Mouse (Mus musculus): ENCODE measurements at regions not wholly inside any gene's neighbourhood (a gene's known extent, or its start where the extent isn't known, plus 50 kb on each side); places are given as distances from the start of the nearest gene placed in this dataset.

DNA sequence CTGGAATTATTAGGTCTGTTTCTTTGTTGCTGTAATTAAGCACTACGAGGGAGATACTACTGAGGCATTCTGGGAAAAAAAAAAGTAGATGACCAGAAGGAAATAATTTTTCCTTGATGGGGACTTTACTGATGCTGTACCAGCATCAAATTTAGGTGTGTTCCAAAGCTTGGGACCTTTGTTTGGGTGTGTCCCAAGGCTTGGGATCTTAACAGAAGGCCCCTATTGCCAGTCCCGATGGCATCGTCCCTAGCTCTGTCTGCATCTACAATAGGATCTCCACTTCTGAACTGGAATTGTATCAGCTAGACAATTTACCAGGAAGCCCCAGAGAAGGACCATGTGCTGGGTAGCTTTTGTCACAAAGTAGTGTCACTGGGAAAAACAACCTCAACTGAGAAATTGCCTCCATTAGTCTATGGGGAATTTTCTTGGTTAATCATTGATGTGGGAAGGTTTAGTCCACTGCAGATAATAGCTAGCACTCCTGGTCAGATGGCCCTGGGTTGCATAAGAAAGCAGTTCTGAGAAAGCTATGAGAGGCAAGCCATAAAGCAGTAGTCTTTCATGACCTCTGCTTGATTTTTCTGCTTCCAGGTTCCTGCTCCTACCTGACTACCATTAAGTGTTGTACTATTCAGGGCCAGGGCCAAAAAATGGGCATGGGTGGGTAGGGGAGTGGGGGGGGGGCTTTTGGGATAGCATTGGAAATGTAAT lies 392.7 kb downstream of the Igsf11 start:
- ATAC-seq (ENCODE audit: insufficient number of reproducible peaks, insufficient read depth, low FRiP score, low TSS enrichment): no peak
- 81% methylated on average over 3 of the region's 3 CpGs for WGBS

GRCm38 (mm10) chr16:39286797-39287565 lies 394.5 kb downstream of the Igsf11 start:
- WGBS: 51% methylated on average over 8 of the region's 8 CpGs
- H3K9me3 ChIP-seq: no peaks in the 10 kb centered on the region
- no peak overlapping the region for H3K9ac ChIP-seq
- no peak for ATAC-seq (ENCODE audit: insufficient number of reproducible peaks, insufficient read depth, low FRiP score, low TSS enrichment)
- H3K27me3 ChIP-seq: no peaks in the 10 kb centered on the region
- no peaks in the 10 kb centered on the region for H3K36me3 ChIP-seq
- no peaks in the 10 kb centered on the region for H3K4me1 ChIP-seq
- H3K4me3 ChIP-seq: no peak overlapping the region
- no peak overlapping the region for H3K27ac ChIP-seq
- no peak overlapping the region for H3K4me2 ChIP-seq (replicated peaks)

More for the DNA sequence above, 392.7 kb downstream of the Igsf11 start:
- Histone ChIP-seq H3K9ac (no peak overlapping the region), H3K4me2 (replicated peaks) (no peak overlapping the region), H3K27ac (no peak overlapping the region), H3K4me1 (no peaks in the 10 kb centered on the region), H3K9me3 (no peaks in the 10 kb centered on the region), H3K27me3 (no peaks in the 10 kb centered on the region), H3K4me3 (no peak overlapping the region), H3K36me3 (no peaks in the 10 kb centered on the region)

- ATAC-seq (ENCODE audit: insufficient number of reproducible peaks, insufficient read depth, low FRiP score, low TSS enrichment): no peak
- Histone ChIP-seq H3K27me3 (no peaks in the 10 kb centered on the region), H3K9me3 (no peaks in the 10 kb centered on the region), H3K36me3 (no peaks in the 10 kb centered on the region), H3K4me1 (0 out of 2 replicates have a peak, but pooled peaks cover 5% of the 10 kb centered on the region), H3K4me3 (no peak overlapping the region), H3K27ac (no peak overlapping the region), H3K9ac (no peak overlapping the region), H3K4me2 (replicated peaks) (no peak overlapping the region)
- 89% methylated on average over 3 of the region's 3 CpGs for WGBS
These were observed 406.4 kb downstream of the Igsf11 start for GRCm38 (mm10) chr16:39298856-39299255.

GRCm38 (mm10) chr16:39302902-39303361 lies 410.5 kb downstream of the Igsf11 start:
- H3K4me2 ChIP-seq (replicated peaks): no peak overlapping the region
- 0 out of 2 replicates have a peak, but pooled peaks cover 5% of the 10 kb centered on the region for H3K4me1 ChIP-seq
- no peak overlapping the region for H3K27ac ChIP-seq
- H3K36me3 ChIP-seq: no peaks in the 10 kb centered on the region
- peak; percentile 82 for ATAC-seq (ENCODE audit: insufficient number of reproducible peaks, insufficient read depth, low FRiP score, low TSS enrichment)
- no peaks in the 10 kb centered on the region for H3K27me3 ChIP-seq
- H3K9me3 ChIP-seq: no peaks in the 10 kb centered on the region
- 17% methylated on average over 1 of the region's 1 CpGs for WGBS
- no peak overlapping the region for H3K9ac ChIP-seq
- H3K4me3 ChIP-seq: no peak overlapping the region

GRCm38 (mm10) chr16:39303371-39303770 lies 410.9 kb downstream of the Igsf11 start:
- H3K4me1 ChIP-seq: 0 out of 2 replicates have a peak, but pooled peaks cover 5% of the 10 kb centered on the region
- no peak overlapping the region for H3K9ac ChIP-seq
- 40% methylated on average over 7 of the region's 7 CpGs for WGBS
- ATAC-seq (ENCODE audit: insufficient number of reproducible peaks, insufficient read depth, low FRiP score, low TSS enrichment): no peak
- no peak overlapping the region for H3K4me2 ChIP-seq (replicated peaks)
- H3K36me3 ChIP-seq: no peaks in the 10 kb centered on the region
- no peak overlapping the region for H3K27ac ChIP-seq
- no peaks in the 10 kb centered on the region for H3K27me3 ChIP-seq
- no peaks in the 10 kb centered on the region for H3K9me3 ChIP-seq
- no peak overlapping the region for H3K4me3 ChIP-seq

- no peak overlapping the region for H3K9ac ChIP-seq
- H3K4me1 ChIP-seq: 0 out of 2 replicates have a peak, but pooled peaks cover 2% of the 10 kb centered on the region
- no peaks in the 10 kb centered on the region for H3K36me3 ChIP-seq
- no peaks in the 10 kb centered on the region for H3K9me3 ChIP-seq
- no peak overlapping the region for H3K4me3 ChIP-seq
- ATAC-seq (ENCODE audit: insufficient number of reproducible peaks, insufficient read depth, low FRiP score, low TSS enrichment): no peak
- 44% methylated on average over 5 of the region's 5 CpGs for WGBS
- no peak overlapping the region for H3K27ac ChIP-seq
- H3K4me2 ChIP-seq (replicated peaks): no peak overlapping the region
- H3K27me3 ChIP-seq: no peaks in the 10 kb centered on the region
These were observed 415.5 kb downstream of the Igsf11 start for GRCm38 (mm10) chr16:39307951-39308350.

DNA sequence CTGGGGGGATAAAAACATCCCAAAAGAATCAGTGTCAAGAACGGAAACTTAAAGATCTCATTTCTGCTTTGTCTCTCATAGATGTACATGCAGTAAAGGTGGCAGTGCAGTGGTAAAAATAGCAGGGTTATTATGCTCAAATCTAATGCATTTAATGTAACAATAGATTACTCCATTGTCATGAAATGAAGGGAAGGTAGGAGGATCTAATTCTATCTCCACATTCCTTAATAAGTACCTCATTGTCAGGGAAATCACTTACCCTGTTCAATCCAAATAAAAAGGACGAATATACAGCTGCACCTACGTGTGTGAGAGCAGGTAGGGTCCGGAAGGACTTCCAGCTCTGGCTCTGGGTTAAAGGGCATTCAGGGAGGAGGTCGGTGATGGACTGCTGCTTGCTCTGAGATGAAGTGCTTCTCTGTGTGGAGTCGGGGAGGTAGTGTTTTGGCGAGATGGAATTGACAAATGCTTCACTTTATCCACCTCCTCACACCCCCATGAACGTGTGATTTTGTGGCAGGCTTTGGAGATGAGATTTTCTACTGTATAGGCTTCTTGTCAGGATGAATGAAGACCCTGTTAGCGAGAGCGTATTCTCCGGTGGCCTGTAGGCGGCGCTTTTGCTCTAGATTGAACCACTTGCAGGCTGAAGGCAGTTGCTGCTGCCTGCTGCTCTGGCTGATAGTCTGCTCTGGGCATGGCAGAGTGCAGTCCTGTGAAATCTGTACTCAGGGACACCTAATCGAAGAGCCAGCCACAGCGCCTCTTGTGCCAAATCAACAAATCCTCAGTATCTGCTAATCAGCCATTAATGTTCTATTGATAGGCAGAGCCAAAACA lies 424.5 kb downstream of the Igsf11 start:
- H3K4me1 ChIP-seq: no peaks in the 10 kb centered on the region
- H3K9ac ChIP-seq: no peak overlapping the region
- ATAC-seq (ENCODE audit: insufficient number of reproducible peaks, insufficient read depth, low FRiP score, low TSS enrichment): no peak; the same call in 1 of the 2 replicates
- no peak overlapping the region for H3K27ac ChIP-seq
- H3K4me2 ChIP-seq (replicated peaks): no peak overlapping the region
- H3K27me3 ChIP-seq: no peaks in the 10 kb centered on the region
- no peaks in the 10 kb centered on the region for H3K9me3 ChIP-seq
- no peaks in the 10 kb centered on the region for H3K36me3 ChIP-seq
- no peak overlapping the region for H3K4me3 ChIP-seq
- 23% methylated on average over 15 of the region's 15 CpGs for WGBS

DNA sequence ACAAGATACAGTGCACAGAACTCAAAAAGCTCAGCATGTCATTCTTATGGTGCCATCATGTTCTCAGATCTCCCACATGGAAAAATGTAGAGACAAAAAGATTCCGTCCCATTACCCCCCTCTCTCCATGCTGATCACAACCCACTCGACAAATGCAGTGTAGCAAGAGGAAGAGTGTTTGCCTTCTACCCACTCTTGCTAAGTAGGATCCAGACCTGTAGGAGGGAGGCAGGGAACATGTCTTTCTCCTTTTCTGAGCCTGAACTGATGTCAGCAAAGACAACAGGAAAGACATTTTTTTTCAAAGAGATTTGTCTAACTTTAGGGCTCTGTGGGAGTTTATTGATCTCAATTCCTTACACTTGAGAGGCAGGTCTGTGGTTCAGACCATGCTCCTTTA lies 433.2 kb downstream of the Igsf11 start:
- Histone ChIP-seq H3K4me3 (no peak overlapping the region), H3K27ac (no peak overlapping the region), H3K4me2 (replicated peaks) (no peak overlapping the region), H3K27me3 (no peaks in the 10 kb centered on the region), H3K9ac (no peak overlapping the region), H3K9me3 (no peaks in the 10 kb centered on the region), H3K4me1 (no peaks in the 10 kb centered on the region), H3K36me3 (no peaks in the 10 kb centered on the region)
- ATAC-seq (ENCODE audit: insufficient number of reproducible peaks, insufficient read depth, low FRiP score, low TSS enrichment): no peak
- WGBS: 89% methylated on average over 2 of the region's 2 CpGs

DNA sequence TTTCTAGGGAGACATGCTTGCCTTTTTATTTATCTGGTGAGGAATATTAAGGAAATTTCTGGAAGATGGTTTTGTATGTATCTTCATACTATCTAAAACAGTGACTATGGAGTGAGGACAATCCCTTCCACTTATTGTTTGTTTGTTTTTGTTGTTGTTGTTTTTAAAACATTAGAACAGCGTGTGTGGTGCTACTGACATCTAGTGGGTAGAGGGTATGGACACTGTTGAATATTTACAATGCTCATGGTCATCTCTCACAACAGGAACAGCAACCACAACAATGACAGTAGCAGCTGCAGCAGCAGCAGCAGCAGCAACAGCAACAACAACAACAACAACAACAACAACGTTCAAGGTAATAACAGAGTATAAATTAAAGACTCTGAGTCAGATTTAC lies 471.2 kb downstream of the Igsf11 start:
- Histone ChIP-seq H3K36me3 (no peaks in the 10 kb centered on the region), H3K4me1 (no peaks in the 10 kb centered on the region), H3K4me3 (no peak overlapping the region), H3K9ac (no peak overlapping the region), H3K27me3 (no peaks in the 10 kb centered on the region), H3K9me3 (no peaks in the 10 kb centered on the region), H3K4me2 (replicated peaks) (no peak overlapping the region), H3K27ac (no peak overlapping the region)
- 66% methylated on average over 2 of the region's 2 CpGs for WGBS
- ATAC-seq (ENCODE audit: insufficient number of reproducible peaks, insufficient read depth, low FRiP score, low TSS enrichment): no peak

DNA sequence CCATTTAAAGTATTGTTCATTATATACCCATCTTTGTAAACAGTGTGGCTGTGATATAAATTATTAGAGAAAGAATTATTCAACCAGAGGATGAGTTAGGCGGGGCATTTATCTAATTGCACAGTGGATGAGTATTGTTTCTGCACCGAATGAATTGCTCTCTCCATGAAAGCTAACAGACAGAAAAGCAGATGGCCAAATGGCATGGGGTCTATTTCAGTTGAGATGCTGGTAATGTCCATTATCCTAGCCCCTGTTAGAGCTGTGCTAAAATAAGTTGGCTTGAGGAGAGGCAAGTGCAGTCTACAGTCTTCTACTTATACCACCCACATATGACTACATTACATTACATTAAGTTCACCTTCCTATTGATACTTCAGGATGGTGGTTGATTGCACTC lies 475.8 kb downstream of the Igsf11 start:
- Histone ChIP-seq H3K9ac (no peak overlapping the region), H3K27me3 (no peaks in the 10 kb centered on the region), H3K27ac (no peak overlapping the region), H3K36me3 (no peaks in the 10 kb centered on the region), H3K4me3 (no peak overlapping the region), H3K9me3 (no peaks in the 10 kb centered on the region), H3K4me1 (no peaks in the 10 kb centered on the region), H3K4me2 (replicated peaks) (no peak overlapping the region)
- no peak for ATAC-seq (ENCODE audit: insufficient number of reproducible peaks, insufficient read depth, low FRiP score, low TSS enrichment)
- WGBS: 92% methylated on average over 2 of the region's 2 CpGs

GRCm38 (mm10) chr16:39374616-39375015 lies 482.1 kb downstream of the Igsf11 start:
- WGBS: 69% methylated on average over 3 of the region's 3 CpGs
- no peak overlapping the region for H3K9ac ChIP-seq
- H3K9me3 ChIP-seq: no peaks in the 10 kb centered on the region
- H3K4me3 ChIP-seq: no peak overlapping the region
- no peaks in the 10 kb centered on the region for H3K4me1 ChIP-seq
- H3K36me3 ChIP-seq: no peaks in the 10 kb centered on the region
- H3K4me2 ChIP-seq (replicated peaks): no peak overlapping the region
- no peaks in the 10 kb centered on the region for H3K27me3 ChIP-seq
- ATAC-seq (ENCODE audit: insufficient number of reproducible peaks, insufficient read depth, low FRiP score, low TSS enrichment): no peak
- no peak overlapping the region for H3K27ac ChIP-seq
